Mouse (Mus musculus) CH12.LX (cell line): ENCODE measurements around the gene Kdelr2. TPM values are rescaled to one million over a fixed set of nuclear protein-coding genes. Genes with fewer than 3 reads are reported as not detected.

Experiments
- DNase-seq: peaks from one replicate; pipeline ENCODE4 v3.0.0-alpha.2; 2013; ENCODE audit errors: extremely low read depth
- H3K27ac ChIP-seq: 2 replicates; pipeline ENCODE4 v1.5.1; 2012; ENCODE audit warnings: low read depth, mild to moderate bottlenecking, control low read depth, moderate library complexity; ENCODE audit not compliant: insufficient read depth
- H3K27me3 ChIP-seq: replicated peaks from 2 replicates; pipeline ENCODE3; 2012; ENCODE audit warnings: inconsistent platforms
- H3K36me3 ChIP-seq, 2 experiments: replicated peaks in 1 of 2; 2 replicates each; pipeline versions ENCODE3 to v1.6.1; 2012; ENCODE audit warnings: inconsistent platforms in 1 of 2, low read length in 1 of 2, mild to moderate bottlenecking in 1 of 2, mixed read lengths in 1 of 2, moderate library complexity in 1 of 2; ENCODE audit not compliant: control insufficient read depth in 1 of 2, insufficient read depth in 1 of 2
- H3K4me1 ChIP-seq, 2 experiments: 2 replicates each; pipeline ENCODE4 v1.6.1; 2012; ENCODE audit warnings: inconsistent platforms in 1 of 2, moderate library complexity in 1 of 2; ENCODE audit not compliant: insufficient read depth in 2 of 2, control insufficient read depth in 1 of 2
- H3K4me2 ChIP-seq: 2 replicates; pipeline ENCODE4 v1.6.1; 2012; ENCODE audit warnings: low read depth, mild to moderate bottlenecking, control low read depth; ENCODE audit not compliant: poor library complexity, insufficient read depth, severe bottlenecking
- H3K4me3 ChIP-seq, 3 experiments: fragments of 150-350 bp in 1 of 3; sonication (generic) in 1 of 3; replicated peaks in 1 of 3; 2 replicates each; pipeline versions ENCODE3 to v1.5.1; 2011 to 2012; ENCODE audit warnings: low read depth in 2 of 3, low read length in 2 of 3, mild to moderate bottlenecking in 2 of 3, moderate library complexity in 2 of 3, control low read depth in 1 of 3, improper control_type of control experiment in 1 of 3, inconsistent platforms in 1 of 3, mixed read lengths in 1 of 3; ENCODE audit not compliant: poor library complexity in 1 of 3
- H3K79me2 ChIP-seq: replicated peaks from 2 replicates; pipeline ENCODE4 v1.6.1; 2012; ENCODE audit warnings: mild to moderate bottlenecking, moderate library complexity; ENCODE audit not compliant: control insufficient read depth, poor library complexity, insufficient read depth, severe bottlenecking; ENCODE audit errors: extremely low read depth
- H3K9ac ChIP-seq: 2 replicates; pipeline ENCODE4 v1.6.1; 2012; ENCODE audit warnings: low read depth, mild to moderate bottlenecking, control low read depth, moderate library complexity; ENCODE audit not compliant: insufficient read depth
- H3K9me3 ChIP-seq: replicated peaks from 2 replicates; pipeline ENCODE3; 2012; ENCODE audit warnings: low read length, inconsistent platforms, mixed read lengths
- BHLHE40 ChIP-seq: IDR thresholded peaks from 2 replicates; pipeline ENCODE4 v1.6.1; 2011; ENCODE audit warnings: mild to moderate bottlenecking, low read depth, low read length, improper control_type of control experiment
- CTCF ChIP-seq, 2 experiments: IDR thresholded peaks in 1 of 2; conservative IDR thresholded peaks in 1 of 2; 2 replicates each; pipeline ENCODE4 v1.5.1; 2011 to 2012; ENCODE audit warnings: low read depth in 2 of 2, low read length in 2 of 2, improper control_type of control experiment in 1 of 2, inconsistent platforms in 1 of 2, mild to moderate bottlenecking in 1 of 2, moderate library complexity in 1 of 2
- ELF1 ChIP-seq: IDR thresholded peaks from 2 replicates; pipeline ENCODE4 v1.6.1; 2014; ENCODE audit warnings: low read depth, mild to moderate bottlenecking, inconsistent platforms, low read length, improper control_type of control experiment
- ETS1 ChIP-seq: conservative IDR thresholded peaks from 2 replicates; pipeline ENCODE4 v1.6.1; 2012; ENCODE audit warnings: low read depth, mild to moderate bottlenecking, inconsistent platforms, low read length, improper control_type of control experiment, moderate library complexity
- GABPA ChIP-seq: IDR thresholded peaks from 2 replicates; pipeline ENCODE4 v1.6.1; 2012; ENCODE audit warnings: low read depth, low read length, improper control_type of control experiment, inconsistent platforms; ENCODE audit not compliant: insufficient replicate concordance
- HCFC1 ChIP-seq: IDR thresholded peaks from 2 replicates; pipeline ENCODE4 v1.6.1; 2012; ENCODE audit warnings: low read depth, mild to moderate bottlenecking, inconsistent platforms, low read length, improper control_type of control experiment
- JUND ChIP-seq: conservative IDR thresholded peaks from 2 replicates; pipeline ENCODE4 v1.6.1; 2011; ENCODE audit warnings: low read depth, low read length, improper control_type of control experiment
- KAT2A ChIP-seq: IDR thresholded peaks from 2 replicates; pipeline ENCODE4 v1.6.1; 2012; ENCODE audit warnings: low read length, improper control_type of control experiment, inconsistent platforms; ENCODE audit not compliant: insufficient replicate concordance
- MAX ChIP-seq: IDR thresholded peaks from 2 replicates; pipeline ENCODE4 v1.6.1; 2011; ENCODE audit warnings: low read length, improper control_type of control experiment
- MAZ ChIP-seq: IDR thresholded peaks from 2 replicates; pipeline ENCODE4 v1.6.1; 2012; ENCODE audit warnings: low read depth, mild to moderate bottlenecking, inconsistent platforms, low read length, improper control_type of control experiment, moderate library complexity
- MEF2A ChIP-seq: IDR thresholded peaks from 2 replicates; pipeline ENCODE4 v1.6.1; 2014; ENCODE audit warnings: low read depth, mild to moderate bottlenecking, inconsistent platforms, low read length, improper control_type of control experiment, borderline replicate concordance
- NELFE ChIP-seq: IDR thresholded peaks from 2 replicates; pipeline ENCODE4 v1.6.1; 2011; ENCODE audit warnings: low read depth, low read length, improper control_type of control experiment
- POLR2AphosphoS2 ChIP-seq: IDR thresholded peaks from 2 replicates; pipeline ENCODE4 v1.6.1; 2011; ENCODE audit warnings: low read depth, low read length, improper control_type of control experiment
- RCOR1 ChIP-seq: conservative IDR thresholded peaks from 2 replicates; pipeline ENCODE4 v1.6.1; 2012; ENCODE audit warnings: low read depth, mild to moderate bottlenecking, inconsistent platforms, low read length, improper control_type of control experiment
- SIN3A ChIP-seq: IDR thresholded peaks from 2 replicates; pipeline ENCODE4 v1.6.1; 2012; ENCODE audit warnings: low read length, improper control_type of control experiment, inconsistent platforms
- SMC3 ChIP-seq: IDR thresholded peaks from 2 replicates; pipeline ENCODE4 v1.6.1; 2011; ENCODE audit warnings: low read depth, low read length, improper control_type of control experiment
- TCF12 ChIP-seq: IDR thresholded peaks from 2 replicates; pipeline ENCODE4 v1.6.1; 2014; ENCODE audit warnings: low read depth, mild to moderate bottlenecking, inconsistent platforms, low read length, improper control_type of control experiment
- UBTF ChIP-seq: IDR thresholded peaks from 2 replicates; pipeline ENCODE4 v1.6.1; 2012; ENCODE audit warnings: low read depth, mild to moderate bottlenecking, inconsistent platforms, low read length, improper control_type of control experiment, moderate library complexity
- dilution Hi-C: fragments of 300-500 bp; cut with MboI; formaldehyde crosslinking; loops from 2 replicates; pipeline ENCODE4 v1.14.3; 2020; ENCODE audit warnings: low sequenced_read_pairs; ENCODE audit not compliant: extremely low pct_unique_long_range_greater_than_20kb, extremely low pct_ligation_motif_present
- in situ Hi-C: fragments of 300-500 bp; cut with MboI; formaldehyde crosslinking; loops from 3 replicates; pipeline ENCODE4 v1.14.3; 2019; ENCODE audit warnings: low sequenced_read_pairs, low pct_ligation_motif_present, low pct_unique_long_range_greater_than_20kb, mixed read lengths
- polyA plus RNA-seq: library from polyadenylated mRNA; unstranded; fragments of >175 nt; gene quantifications from 2 replicates; pipeline ENCODE4 v1.2.1, GENCODE M21; 2012; ENCODE audit warnings: low read depth; ENCODE audit not compliant: insufficient read length
- total RNA-seq, 2 experiments: library from RNA; depleted of rRNA; stranded (reverse); fragments of 300-350 nt in 1 of 2; fragments of >200 nt in 1 of 2; gene quantifications; 2 replicates each; pipeline ENCODE4 v1.2.3; 2012 to 2014

Gene Kdelr2
- total and polyA plus RNA-seq, 3 experiments: 75.7 to 117 (median 77.7) TPM

DNA sequence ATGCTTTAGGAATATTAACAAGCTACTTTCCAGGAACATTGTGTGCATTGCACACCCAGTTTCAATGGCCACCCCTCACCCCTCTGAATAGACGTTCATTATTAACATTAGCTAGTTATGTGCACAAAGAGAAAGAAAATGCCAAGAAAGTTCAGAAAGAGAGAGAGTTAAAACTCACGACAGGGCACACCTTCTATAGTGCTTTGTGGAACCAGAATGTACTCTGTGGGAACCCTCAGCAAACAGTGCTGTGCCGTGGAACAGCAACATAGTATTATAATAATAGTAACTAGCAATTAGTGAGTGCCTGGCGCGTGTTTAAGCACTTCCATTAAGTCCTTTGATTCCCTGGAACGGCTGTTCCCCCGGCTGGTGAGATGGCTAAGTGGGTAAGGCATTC lies 42.2 kb upstream of the Kdelr2 start:
- Histone ChIP-seq H3K4me1 (peaks cover 0 to 5% of the 10 kb centered on the region in 2 experiments; a peak in 2 of 4 replicates), H3K9me3 (peaks cover 6% of the 10 kb centered on the region), H3K27ac (no peak overlapping the region), H3K4me3 (no peak overlapping the region)
- TF ChIP-seq ELF1 (no peak), GABPA (no peak)
- TF ChIP-seq, all 38 proteins: peak for 0
- H3K36me3 ChIP-seq: no peaks in the 10 kb centered on the region
- no peak overlapping the region for H3K4me2 ChIP-seq
- no peak for DNase-seq
- dilution Hi-C loops: no loop called here
- no peaks in the 10 kb centered on the region for H3K79me2 ChIP-seq
- no peak overlapping the region for H3K9ac ChIP-seq
- peaks cover 61% of the 10 kb centered on the region for H3K27me3 ChIP-seq
- in situ Hi-C loops: no loop called here

DNA sequence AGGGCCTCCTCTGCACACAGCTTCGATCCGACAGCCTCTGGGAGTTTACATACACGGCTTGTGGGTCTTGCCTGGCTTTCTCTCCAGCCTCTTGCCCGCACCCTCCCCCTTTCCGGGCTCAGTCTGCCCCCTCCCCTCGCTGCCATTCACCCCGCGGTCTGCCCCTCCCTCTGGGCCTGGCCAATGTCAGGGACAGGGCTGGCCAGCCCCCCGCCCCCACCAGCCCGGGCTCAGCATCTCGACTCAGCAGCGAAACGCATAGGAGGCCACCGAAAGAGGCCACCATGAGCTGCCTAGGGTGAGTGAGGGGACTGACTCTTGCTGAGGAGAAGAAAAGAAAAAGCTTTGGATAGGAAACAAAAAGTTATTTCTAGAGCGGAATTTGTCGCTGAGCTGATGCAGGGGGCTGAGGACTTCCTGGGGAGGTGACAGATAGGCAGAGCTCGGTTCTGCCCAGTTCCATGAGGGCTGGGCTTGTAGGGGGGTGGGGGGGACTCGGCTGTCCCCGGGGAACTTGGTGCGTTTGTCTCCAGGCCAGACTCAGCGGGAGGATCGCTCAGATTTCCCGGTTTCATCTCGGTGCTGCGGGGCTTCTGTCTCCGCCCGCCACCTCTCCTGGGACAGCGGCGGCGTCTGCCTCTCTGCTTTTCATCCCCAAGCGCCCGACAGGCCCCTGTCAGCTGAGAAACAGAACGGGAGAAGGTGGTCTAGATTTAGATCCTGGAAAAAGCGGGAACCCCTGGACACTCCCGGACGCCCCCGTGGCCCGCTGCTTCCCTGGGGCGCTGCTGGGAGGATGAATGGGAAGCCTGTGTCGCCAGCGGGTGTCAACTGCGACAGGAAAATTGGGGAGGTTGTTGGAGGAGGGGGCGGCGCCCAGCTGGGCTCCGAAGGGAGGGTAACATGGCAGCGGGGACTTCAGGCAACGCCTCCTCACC lies 39.7 kb upstream of the Kdelr2 start:
- Histone ChIP-seq H3K4me1 (no peaks in the 10 kb centered on the region), H3K9ac (no peak overlapping the region), H3K79me2 (no peaks in the 10 kb centered on the region), H3K36me3 (no peaks in the 10 kb centered on the region), H3K9me3 (peaks cover 6% of the 10 kb centered on the region), H3K27me3 (peaks cover 68% of the 10 kb centered on the region), H3K4me3 (peak overlapping the region in 1 of 3 experiments; percentile 20), H3K4me2 (peak overlapping the region; percentile 83), H3K27ac (no peak overlapping the region)
- DNase-seq: no peak
- dilution Hi-C loops: no loop called here
- TF ChIP-seq SIN3A: no peak
- no peak for TF ChIP-seq UBTF
- TF ChIP-seq ELF1: no peak
- no peak for TF ChIP-seq MAX
- in situ Hi-C loops: no loop called here

DNA sequence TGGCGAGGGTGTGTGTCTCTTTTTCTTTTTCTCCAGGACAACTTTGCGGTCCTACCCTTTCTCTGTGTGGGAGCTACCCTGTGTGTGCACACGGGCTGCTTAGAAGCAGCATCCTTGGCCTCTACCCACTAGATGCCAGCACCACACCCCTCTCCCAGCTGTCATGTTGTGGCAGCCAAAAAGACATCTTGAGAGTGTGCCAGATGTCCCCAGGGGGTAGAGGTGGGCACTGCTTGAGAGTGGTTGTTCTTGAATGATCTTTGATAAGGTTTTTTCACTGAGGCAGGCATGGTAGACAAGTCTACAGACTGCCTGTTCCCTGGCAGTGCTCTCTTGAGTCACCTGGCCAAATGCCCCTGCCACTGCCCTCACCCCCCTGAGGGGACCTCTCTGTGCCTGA lies 35.7 kb upstream of the Kdelr2 start:
- Histone ChIP-seq H3K9ac (no peak overlapping the region), H3K4me3 (no peak overlapping the region), H3K79me2 (no peaks in the 10 kb centered on the region), H3K4me1 (peaks cover 0 to 2% of the 10 kb centered on the region in 2 experiments; a peak in 1 of 4 replicates), H3K36me3 (no peaks in the 10 kb centered on the region), H3K4me2 (no peak overlapping the region), H3K27ac (no peak overlapping the region), H3K9me3 (no peaks in the 10 kb centered on the region), H3K27me3 (peaks cover 87% of the 10 kb centered on the region)
- no peak for DNase-seq
- dilution Hi-C loops: no loop called here
- TF ChIP-seq HCFC1: no peak
- TF ChIP-seq POLR2AphosphoS2: no peak
- TF ChIP-seq MAX: no peak
- no peak for TF ChIP-seq CTCF (conservative IDR thresholded peaks at IDR 0.05 in 1 of 2, IDR thresholded peaks at IDR 0.05 in 1 of 2; ENCODE audit: low read depth in 2 of 2, low read length in 2 of 2)
- no peak for TF ChIP-seq UBTF
- no peak for TF ChIP-seq KAT2A
- TF ChIP-seq BHLHE40: no peak
- no peak for TF ChIP-seq SIN3A
- no peak for TF ChIP-seq JUND
- no peak for TF ChIP-seq RCOR1
- TF ChIP-seq GABPA: no peak
- no peak for TF ChIP-seq ETS1
- TF ChIP-seq MEF2A: no peak
- no peak for TF ChIP-seq NELFE
- TF ChIP-seq TCF12: no peak
- TF ChIP-seq SMC3: no peak
- TF ChIP-seq MAZ: no peak
- in situ Hi-C loops: no loop called here
